Mouse (Mus musculus): Measurements from ENCODE around the gene Papolb. TPM values are rescaled to one million over a fixed set of nuclear protein-coding genes. Genes with fewer than 3 reads are reported as not detected.
A peak's percentile ranks its signal among the peaks of the same experiment; 100 is the strongest.

The Papolb gene
- polyA plus RNA-seq (2015; fragmentation: Nextera tagmentation; extraction: Ambion mirVana) = 0.05 and 0.14 TPM in 2 replicates

DNA sequence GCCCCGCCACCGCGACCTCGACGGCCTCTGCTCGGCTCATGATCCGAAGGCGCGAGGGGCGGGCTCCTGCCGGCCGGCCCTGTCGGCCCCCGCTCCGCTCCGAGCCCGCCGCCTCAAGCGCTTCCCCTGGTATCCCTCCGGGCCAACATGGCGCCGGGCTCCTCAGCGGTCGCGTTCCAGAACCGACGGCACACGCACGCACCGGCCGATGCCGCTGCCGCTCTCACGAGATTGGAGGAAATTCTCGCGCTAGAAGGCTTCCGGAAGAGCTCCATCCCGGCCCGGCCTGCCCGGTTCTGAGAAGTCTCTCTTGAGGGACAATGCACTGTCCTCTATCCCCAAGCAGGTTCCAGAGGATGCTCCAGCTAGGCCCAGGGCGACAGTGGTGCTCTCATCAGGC lies at the start of gene Papolb:
Papolb (minus strand) TSS at position 162 of the 400 bp plus-strand sequence.
- H3K9me3 ChIP-seq (replicated peaks; ENCODE audit: control insufficient read depth, low read length) = no peaks in the 10 kb centered on the region
- H3K4me3 ChIP-seq (ENCODE audit: low read length) = no peak within 1 kb of the TSS
- 38% methylated on average over 40 of the region's 41 CpGs for WGBS
- peaks cover 4% of the 10 kb centered on the region for H3K27me3 ChIP-seq (ENCODE audit: control insufficient read depth, insufficient read depth, low read length)
- H3K4me2 ChIP-seq (ENCODE audit: low read depth, low read length) = peak within 1 kb of the TSS; percentile 20; the same call in 1 of the 2 replicates
- no peak for ATAC-seq (replicated peaks; ENCODE audit: extremely low read depth, insufficient read depth, low FRiP score)
- H3K27ac ChIP-seq (ENCODE audit: low read length) = no peak within 1 kb of the TSS
- H3K9ac ChIP-seq (ENCODE audit: low read length) = no peak within 1 kb of the TSS
- H3K4me1 ChIP-seq (ENCODE audit: control insufficient read depth, insufficient read depth, low read length) = peaks cover 6% of the 10 kb centered on the region
- no peaks in the 10 kb centered on the region for H3K36me3 ChIP-seq (ENCODE audit: control insufficient read depth, insufficient read depth)

DNA sequence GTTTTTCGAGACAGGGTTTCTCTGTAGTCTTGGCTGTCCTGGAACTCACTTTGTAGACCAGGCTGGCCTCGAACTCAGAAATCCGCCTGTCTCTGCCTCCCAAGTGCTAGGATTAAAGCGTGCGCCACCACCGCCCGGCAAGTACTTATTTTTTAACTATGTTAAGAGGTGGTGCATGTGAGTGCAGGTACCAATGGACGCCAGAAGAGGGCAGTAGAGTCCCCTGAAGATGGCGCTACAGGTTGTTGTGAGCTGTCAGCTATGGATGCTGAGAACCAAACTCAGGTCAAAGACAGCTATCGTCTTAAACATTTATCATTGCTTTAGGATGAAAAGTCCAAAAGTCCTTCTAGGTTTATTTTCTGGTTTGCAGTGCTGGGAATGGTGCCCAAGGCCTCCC lies 48.3 kb upstream of the Papolb start:
- H3K4me3 ChIP-seq (ENCODE audit: low read length) = no peak overlapping the region
- ATAC-seq (replicated peaks; ENCODE audit: extremely low read depth, insufficient read depth, low FRiP score) = no peak
- no peak overlapping the region for H3K4me2 ChIP-seq (ENCODE audit: low read depth, low read length)
- no peak overlapping the region for H3K27ac ChIP-seq (ENCODE audit: low read length)
- WGBS = 82% methylated on average over 10 of the region's 10 CpGs
- peaks cover 2% of the 10 kb centered on the region; the same call in 1 of the 2 replicates for H3K9me3 ChIP-seq (replicated peaks; ENCODE audit: control insufficient read depth, low read length)
- no peaks in the 10 kb centered on the region for H3K36me3 ChIP-seq (ENCODE audit: control insufficient read depth, insufficient read depth)
- no peaks in the 10 kb centered on the region for H3K4me1 ChIP-seq (ENCODE audit: control insufficient read depth, insufficient read depth, low read length)
- H3K27me3 ChIP-seq (ENCODE audit: control insufficient read depth, insufficient read depth, low read length) = 0 out of 2 replicates have a peak, but pooled peaks cover 5% of the 10 kb centered on the region
- H3K9ac ChIP-seq (ENCODE audit: low read length) = no peak overlapping the region

DNA sequence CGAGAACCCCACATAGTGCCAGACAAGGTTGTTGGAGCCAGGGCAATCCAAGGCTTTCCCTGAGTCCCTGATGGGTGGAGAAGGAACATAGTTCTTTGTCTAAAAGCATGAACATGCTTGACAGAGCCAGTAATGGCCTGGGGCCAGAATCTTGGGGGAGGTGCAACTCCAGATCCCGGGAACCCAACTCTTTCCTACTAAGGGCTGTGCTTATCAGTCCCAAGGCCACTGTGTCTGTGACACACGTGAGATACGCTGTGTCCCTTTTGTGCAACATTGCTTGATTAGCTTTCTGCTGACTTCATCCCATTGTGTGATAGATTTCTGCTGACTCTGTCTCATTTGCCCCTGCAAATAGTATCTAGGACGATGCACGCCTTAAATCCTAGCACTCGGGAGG lies 47.0 kb upstream of the Papolb start:
- WGBS = 58% methylated on average over 7 of the region's 7 CpGs
- ATAC-seq (replicated peaks; ENCODE audit: extremely low read depth, insufficient read depth, low FRiP score) = no peak

DNA sequence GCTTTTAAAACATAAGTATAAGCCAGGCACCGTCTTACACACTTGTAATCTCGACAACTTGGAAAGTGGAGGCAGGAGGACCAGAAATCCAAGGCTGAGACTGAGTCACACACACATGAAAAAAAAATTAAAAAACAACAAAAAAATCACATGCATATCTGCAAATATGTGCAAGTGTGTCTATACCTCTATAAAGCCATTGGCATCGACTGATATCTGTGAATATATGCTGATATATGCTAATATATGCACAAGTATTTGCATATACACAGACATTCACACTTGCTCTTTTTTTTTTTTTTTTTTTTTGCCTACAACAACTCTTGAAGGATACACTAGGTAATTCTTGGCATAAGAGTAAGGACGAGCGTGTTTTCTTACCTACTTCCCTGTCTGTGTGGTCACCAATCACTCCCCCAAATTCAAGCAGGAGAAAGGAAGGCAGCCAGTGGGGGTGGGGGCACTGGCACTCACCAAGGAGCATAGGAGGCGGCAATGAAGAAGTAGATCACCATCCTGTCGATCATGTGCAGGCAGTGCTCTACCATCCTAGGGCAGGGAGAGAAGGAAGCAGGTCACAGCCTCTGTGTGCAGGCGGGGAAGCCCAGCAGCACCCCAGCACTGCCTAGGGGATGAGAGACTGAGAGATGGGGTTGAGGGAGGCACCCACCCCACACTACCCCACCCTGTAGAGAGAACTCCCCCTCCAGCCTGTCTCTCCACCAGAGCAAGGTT lies 44.6 kb upstream of the Papolb start:
- WGBS = 78% methylated on average over 8 of the region's 8 CpGs

More for the DNA sequence above, 47.0 kb upstream of the Papolb start:
- H3K36me3 ChIP-seq (ENCODE audit: control insufficient read depth, insufficient read depth) = no peaks in the 10 kb centered on the region
- no peak overlapping the region for H3K4me3 ChIP-seq (ENCODE audit: low read length)
- H3K9ac ChIP-seq (ENCODE audit: low read length) = no peak overlapping the region
- no peak overlapping the region for H3K27ac ChIP-seq (ENCODE audit: low read length)
- H3K9me3 ChIP-seq (replicated peaks; ENCODE audit: control insufficient read depth, low read length) = peaks cover 2% of the 10 kb centered on the region; the same call in 1 of the 2 replicates
- 0 out of 2 replicates have a peak, but pooled peaks cover 5% of the 10 kb centered on the region for H3K27me3 ChIP-seq (ENCODE audit: control insufficient read depth, insufficient read depth, low read length)
- no peaks in the 10 kb centered on the region for H3K4me1 ChIP-seq (ENCODE audit: control insufficient read depth, insufficient read depth, low read length)
- H3K4me2 ChIP-seq (ENCODE audit: low read depth, low read length) = no peak overlapping the region

DNA sequence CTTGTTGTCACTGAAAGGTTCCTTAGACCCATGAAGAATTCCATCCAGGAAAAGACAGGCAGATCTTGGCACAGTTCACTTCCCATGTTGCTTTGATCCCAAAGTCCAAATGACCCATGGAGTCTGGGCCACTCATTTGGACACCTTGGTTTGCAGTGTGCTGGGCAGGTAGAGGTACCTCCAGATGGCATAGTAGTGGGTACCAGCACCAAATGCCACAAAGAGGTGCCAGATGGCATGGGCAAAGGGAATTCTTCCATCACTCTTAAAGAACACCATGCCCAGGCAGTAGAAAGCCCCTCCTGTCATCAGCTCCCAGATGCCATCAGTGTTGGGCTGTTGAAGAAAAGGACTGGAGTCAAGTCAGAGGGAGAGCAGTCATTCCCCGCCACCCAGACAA lies 34.7 kb upstream of the Papolb start:
- Histone ChIP-seq H3K4me3 (ENCODE audit: low read length) (no peak overlapping the region), H3K27ac (ENCODE audit: low read length) (no peak overlapping the region), H3K9me3 (replicated peaks; ENCODE audit: control insufficient read depth, low read length) (peaks cover 9% of the 10 kb centered on the region; the same call in 1 of the 2 replicates), H3K4me1 (ENCODE audit: control insufficient read depth, insufficient read depth, low read length) (no peaks in the 10 kb centered on the region), H3K4me2 (ENCODE audit: low read depth, low read length) (no peak overlapping the region), H3K9ac (ENCODE audit: low read length) (no peak overlapping the region), H3K36me3 (ENCODE audit: control insufficient read depth, insufficient read depth) (no peaks in the 10 kb centered on the region), H3K27me3 (ENCODE audit: control insufficient read depth, insufficient read depth, low read length) (no peaks in the 10 kb centered on the region)
- ATAC-seq (replicated peaks; ENCODE audit: extremely low read depth, insufficient read depth, low FRiP score) = no peak
- 76% methylated on average over 1 of the region's 1 CpGs for WGBS

More for the DNA sequence above, 44.6 kb upstream of the Papolb start:
- no peak overlapping the region for H3K4me2 ChIP-seq (ENCODE audit: low read depth, low read length)
- no peaks in the 10 kb centered on the region for H3K27me3 ChIP-seq (ENCODE audit: control insufficient read depth, insufficient read depth, low read length)
- peaks cover 2% of the 10 kb centered on the region; the same call in 1 of the 2 replicates for H3K9me3 ChIP-seq (replicated peaks; ENCODE audit: control insufficient read depth, low read length)
- H3K4me1 ChIP-seq (ENCODE audit: control insufficient read depth, insufficient read depth, low read length) = no peaks in the 10 kb centered on the region
- no peak overlapping the region for H3K27ac ChIP-seq (ENCODE audit: low read length)
- H3K36me3 ChIP-seq (ENCODE audit: control insufficient read depth, insufficient read depth) = no peaks in the 10 kb centered on the region
- no peak overlapping the region for H3K9ac ChIP-seq (ENCODE audit: low read length)
- no peak for ATAC-seq (replicated peaks; ENCODE audit: extremely low read depth, insufficient read depth, low FRiP score)
- no peak overlapping the region for H3K4me3 ChIP-seq (ENCODE audit: low read length)

DNA sequence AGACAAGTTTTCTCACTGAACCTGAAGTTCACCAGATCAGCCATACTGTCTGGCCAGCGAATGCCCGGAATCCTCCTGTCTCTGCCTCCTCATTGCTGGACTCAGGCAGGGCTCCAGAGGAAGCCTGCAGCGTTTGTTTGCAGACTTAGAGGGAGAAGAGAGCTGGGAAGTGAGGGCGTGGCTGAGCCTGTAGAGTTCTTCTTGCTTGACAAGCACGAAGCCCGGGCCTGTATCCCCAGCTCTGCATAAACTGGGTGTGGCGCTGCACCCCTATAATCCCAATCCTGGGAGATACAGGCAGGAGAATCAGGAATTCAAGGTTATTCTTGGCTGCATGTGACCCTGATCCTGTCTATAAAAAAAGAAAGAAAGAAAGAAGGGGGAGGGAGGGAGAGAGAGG lies 30.4 kb upstream of the Papolb start:
- Histone ChIP-seq H3K4me1 (ENCODE audit: control insufficient read depth, insufficient read depth, low read length) (no peaks in the 10 kb centered on the region), H3K27ac (ENCODE audit: low read length) (no peak overlapping the region), H3K9ac (ENCODE audit: low read length) (no peak overlapping the region), H3K27me3 (ENCODE audit: control insufficient read depth, insufficient read depth, low read length) (no peaks in the 10 kb centered on the region), H3K9me3 (replicated peaks; ENCODE audit: control insufficient read depth, low read length) (no peaks in the 10 kb centered on the region; the same call in 1 of the 2 replicates), H3K4me3 (ENCODE audit: low read length) (no peak overlapping the region), H3K4me2 (ENCODE audit: low read depth, low read length) (no peak overlapping the region), H3K36me3 (ENCODE audit: control insufficient read depth, insufficient read depth) (no peaks in the 10 kb centered on the region)
- 48% methylated on average over 7 of the region's 7 CpGs for WGBS
- no peak for ATAC-seq (replicated peaks; ENCODE audit: extremely low read depth, insufficient read depth, low FRiP score)

DNA sequence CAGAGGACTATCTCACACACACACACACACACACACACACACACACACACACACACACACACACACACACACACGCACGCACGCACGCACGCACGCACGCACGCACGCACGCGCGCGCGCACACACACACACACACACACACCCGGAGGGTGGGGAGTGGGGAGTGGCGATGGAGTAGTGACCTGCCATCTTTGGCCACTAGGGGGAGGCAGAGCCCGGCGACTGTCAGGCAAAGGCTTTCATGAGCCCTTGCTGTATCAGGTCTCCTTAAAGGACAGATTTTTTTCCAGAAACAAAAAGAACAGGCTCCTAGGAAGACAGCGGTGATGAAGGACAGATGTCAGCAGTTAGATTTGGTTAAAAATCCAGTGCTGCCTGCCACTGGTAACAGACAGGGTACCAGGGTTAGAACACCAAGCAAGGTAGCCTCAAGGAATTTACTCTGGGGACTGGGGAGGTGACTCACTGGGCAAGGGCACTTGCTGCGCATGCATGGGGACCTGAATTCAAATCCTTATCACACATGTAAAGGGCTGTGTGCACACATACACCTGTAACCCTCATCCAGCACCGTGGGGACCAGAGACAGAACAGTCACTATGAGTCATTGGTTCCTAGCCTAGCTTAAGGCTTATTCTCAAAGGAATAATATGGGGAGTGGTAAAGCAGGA lies 27.7 kb upstream of the Papolb start:
- 12% methylated on average over 21 of the region's 21 CpGs for WGBS
- ATAC-seq (replicated peaks; ENCODE audit: extremely low read depth, insufficient read depth, low FRiP score) = no peak; the same call in 1 of the 2 replicates
- H3K4me3 ChIP-seq (ENCODE audit: low read length) = no peak overlapping the region

DNA sequence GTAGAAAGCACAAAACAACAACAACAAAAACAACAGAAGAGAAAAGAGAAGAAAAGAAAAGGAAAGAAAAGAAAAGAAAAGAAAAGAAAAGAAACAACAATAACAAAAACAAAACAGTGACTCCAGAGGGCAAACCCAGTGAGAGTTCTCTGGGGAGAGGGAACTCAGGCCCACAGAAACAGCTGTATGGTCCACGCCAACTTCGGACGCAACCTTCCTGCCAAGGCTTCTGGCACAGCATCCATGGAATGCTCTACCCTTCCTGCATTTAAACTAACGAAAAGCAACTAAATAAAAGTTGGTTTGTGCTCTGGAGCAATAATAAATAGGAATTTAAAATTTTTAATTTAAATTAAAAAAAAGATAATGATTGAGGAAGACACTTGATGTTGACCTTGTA lies 26.8 kb upstream of the Papolb start:
- Histone ChIP-seq H3K9ac (ENCODE audit: low read length) (no peak overlapping the region), H3K27ac (ENCODE audit: low read length) (no peak overlapping the region), H3K9me3 (replicated peaks; ENCODE audit: control insufficient read depth, low read length) (no peaks in the 10 kb centered on the region; the same call in 1 of the 2 replicates), H3K27me3 (ENCODE audit: control insufficient read depth, insufficient read depth, low read length) (no peaks in the 10 kb centered on the region), H3K4me3 (ENCODE audit: low read length) (no peak overlapping the region), H3K4me2 (ENCODE audit: low read depth, low read length) (no peak overlapping the region), H3K36me3 (ENCODE audit: control insufficient read depth, insufficient read depth) (no peaks in the 10 kb centered on the region), H3K4me1 (ENCODE audit: control insufficient read depth, insufficient read depth, low read length) (no peaks in the 10 kb centered on the region)
- WGBS = 94% methylated on average over 4 of the region's 4 CpGs
- ATAC-seq (replicated peaks; ENCODE audit: extremely low read depth, insufficient read depth, low FRiP score) = no peak

More for the DNA sequence above, 27.7 kb upstream of the Papolb start:
- H3K9ac ChIP-seq (ENCODE audit: low read length) = no peak overlapping the region
- H3K36me3 ChIP-seq (ENCODE audit: control insufficient read depth, insufficient read depth) = no peaks in the 10 kb centered on the region
- H3K27ac ChIP-seq (ENCODE audit: low read length) = no peak overlapping the region
- H3K4me2 ChIP-seq (ENCODE audit: low read depth, low read length) = no peak overlapping the region; the same call in 1 of the 2 replicates
- no peaks in the 10 kb centered on the region for H3K27me3 ChIP-seq (ENCODE audit: control insufficient read depth, insufficient read depth, low read length)
- H3K4me1 ChIP-seq (ENCODE audit: control insufficient read depth, insufficient read depth, low read length) = no peaks in the 10 kb centered on the region
- no peaks in the 10 kb centered on the region; the same call in 1 of the 2 replicates for H3K9me3 ChIP-seq (replicated peaks; ENCODE audit: control insufficient read depth, low read length)

DNA sequence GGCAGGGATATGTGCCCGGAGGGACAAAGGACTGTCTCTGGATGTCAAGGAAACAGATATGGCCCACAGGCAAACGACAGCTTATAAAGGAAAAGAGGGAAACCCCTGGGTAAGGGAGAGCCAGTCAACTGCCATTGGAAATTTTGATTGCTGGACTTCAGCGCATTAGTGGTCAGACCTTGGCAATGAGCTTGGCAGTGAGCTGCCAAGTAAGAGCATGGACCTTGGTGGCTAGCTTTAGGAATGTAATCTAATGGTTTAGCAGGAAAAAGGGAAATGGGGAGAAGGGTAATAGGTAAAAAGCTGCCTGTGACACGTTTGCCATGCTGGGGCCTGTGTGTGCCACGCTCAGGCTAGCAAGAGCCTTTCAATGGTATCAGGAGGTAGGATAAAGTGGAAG lies 26.0 kb upstream of the Papolb start:
- Histone ChIP-seq H3K27me3 (ENCODE audit: control insufficient read depth, insufficient read depth, low read length) (no peaks in the 10 kb centered on the region), H3K27ac (ENCODE audit: low read length) (no peak overlapping the region), H3K4me2 (ENCODE audit: low read depth, low read length) (no peak overlapping the region), H3K4me1 (ENCODE audit: control insufficient read depth, insufficient read depth, low read length) (no peaks in the 10 kb centered on the region), H3K36me3 (ENCODE audit: control insufficient read depth, insufficient read depth) (no peaks in the 10 kb centered on the region), H3K9me3 (replicated peaks; ENCODE audit: control insufficient read depth, low read length) (no peaks in the 10 kb centered on the region; the same call in 1 of the 2 replicates), H3K4me3 (ENCODE audit: low read length) (no peak overlapping the region), H3K9ac (ENCODE audit: low read length) (no peak overlapping the region)
- WGBS = 73% methylated on average over 5 of the region's 5 CpGs
- ATAC-seq (replicated peaks; ENCODE audit: extremely low read depth, insufficient read depth, low FRiP score) = no peak

All from heart, embryonic 16.5 days (tissue).